Mouse (Mus musculus): ENCODE results near the gene Samm50.
A peak's percentile ranks its signal among the peaks of the same experiment; 100 is the strongest.

Gene Samm50

DNA sequence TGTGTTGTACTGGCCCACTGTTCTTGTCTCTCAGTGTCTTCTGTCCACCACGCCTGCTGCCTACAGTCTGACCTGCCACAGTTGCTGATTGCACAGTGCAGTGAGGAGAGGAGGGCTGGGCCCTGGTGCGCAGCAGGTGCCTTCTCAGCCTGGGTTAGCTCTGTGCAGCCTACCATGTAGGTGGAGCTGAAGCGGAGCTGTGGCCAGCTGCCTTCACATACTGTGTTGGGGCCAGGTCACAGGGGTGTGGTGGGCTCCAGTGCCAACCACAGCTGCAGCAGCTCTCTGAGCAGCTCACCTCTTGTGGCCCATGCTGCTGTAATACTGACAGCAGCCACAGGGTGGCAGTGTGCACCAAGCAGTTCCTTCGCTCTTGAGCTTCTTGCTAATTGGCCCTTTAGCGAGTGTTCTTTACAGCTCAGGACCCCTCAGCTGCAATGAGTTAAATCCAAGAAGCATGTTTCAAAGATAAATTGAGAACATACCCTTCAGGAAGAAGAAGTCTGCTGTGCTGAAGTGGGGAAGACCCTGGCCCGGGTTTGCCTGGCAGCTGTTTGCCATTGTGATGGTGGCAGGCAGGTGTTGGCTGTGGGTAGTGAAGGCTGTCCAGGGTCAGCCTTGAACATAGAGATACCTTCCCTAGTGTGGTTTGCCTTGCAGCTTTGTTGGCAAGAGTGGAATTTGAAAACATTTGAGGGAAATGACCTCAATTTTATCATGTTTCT, 20.2 kb downstream of the Samm50 start:
- peak; percentile 88 for DNase-seq

DNA sequence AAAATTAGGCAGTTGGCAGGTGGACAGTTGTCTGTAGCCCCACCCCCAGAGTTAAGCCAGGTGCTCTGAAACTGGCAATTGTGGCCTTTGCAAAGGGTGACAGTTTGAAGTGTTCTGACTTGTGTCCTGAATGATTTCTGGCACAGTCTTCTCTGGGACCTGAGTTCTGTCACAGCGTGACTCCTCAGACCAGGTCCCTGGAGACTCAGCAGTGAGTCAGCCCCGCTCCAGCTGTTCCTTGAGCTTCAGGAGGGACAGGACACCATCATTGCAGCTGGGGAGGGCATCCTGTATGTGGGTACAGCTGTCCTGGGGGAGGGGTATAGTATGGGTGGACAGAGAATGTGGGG, 20.7 kb downstream of the Samm50 start:
- DNase-seq, result no peak

DNA sequence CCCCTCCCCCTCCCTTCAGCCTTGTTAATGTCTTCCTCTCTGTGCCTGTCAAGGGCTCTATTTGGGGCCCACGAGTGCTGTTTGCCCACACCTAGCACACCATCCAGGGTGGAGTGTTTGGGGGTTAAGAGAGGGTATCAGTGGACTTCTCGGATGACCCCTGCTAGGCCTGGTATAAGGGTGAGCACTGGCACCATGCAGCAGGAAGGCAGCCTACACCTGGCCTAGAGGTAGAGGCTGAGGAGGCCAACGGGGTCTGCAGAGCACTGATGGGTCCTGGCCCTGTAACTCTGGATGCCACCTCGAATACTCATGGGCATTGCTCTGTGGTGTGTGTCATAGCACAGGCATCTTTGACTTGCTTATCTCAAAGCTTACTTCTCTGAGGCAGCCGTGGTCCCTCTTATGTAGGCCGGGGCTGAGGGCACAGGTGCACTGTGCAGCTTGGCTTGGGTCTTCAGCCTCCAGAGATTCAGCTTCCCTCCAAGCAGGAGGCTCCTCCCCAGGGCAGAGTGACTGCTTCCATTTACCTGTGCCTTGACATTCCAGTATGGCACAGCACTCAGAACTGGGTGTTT, 21.2 kb downstream of the Samm50 start:
- no peak for DNase-seq

DNA sequence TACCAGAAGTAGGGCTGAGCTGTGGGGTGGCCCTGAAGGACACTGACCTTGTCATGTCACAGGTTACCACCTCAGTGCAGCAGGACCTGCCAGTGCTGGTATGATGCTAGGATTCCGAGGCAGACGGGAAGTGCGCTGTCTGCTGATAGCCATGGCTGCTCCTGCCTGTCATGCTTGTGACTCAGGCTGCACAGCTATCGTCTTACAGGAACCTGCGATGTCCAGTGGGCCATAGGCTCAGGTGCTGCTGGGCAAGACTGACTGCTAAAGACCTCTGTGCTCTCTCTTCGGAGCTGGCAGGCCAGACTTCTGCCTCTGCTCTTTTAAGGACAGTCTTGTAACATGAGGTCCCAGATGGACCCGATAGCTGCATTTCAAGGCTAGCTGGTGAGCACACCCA, 22.4 kb downstream of the Samm50 start:
- DNase-seq, result no peak

DNA sequence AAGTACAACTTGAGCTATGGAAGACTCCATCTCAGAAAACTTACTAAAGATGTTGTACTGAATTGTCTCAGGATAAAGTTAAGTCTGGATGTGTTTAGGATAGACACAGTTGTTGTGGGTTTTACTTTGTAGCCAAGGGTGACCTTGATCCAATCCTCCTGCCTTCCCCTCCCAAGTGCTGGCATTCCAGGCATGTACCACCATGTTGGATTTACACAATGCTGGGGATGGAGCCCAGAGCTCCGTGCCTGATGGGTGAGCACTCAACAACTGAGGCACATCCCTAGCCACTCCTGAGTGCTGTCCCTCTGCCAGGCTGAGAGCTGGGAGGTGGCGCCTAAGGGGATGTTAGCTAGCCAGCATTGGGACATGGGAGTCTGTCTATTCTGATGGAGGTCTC, 23.2 kb downstream of the Samm50 start:
- no peak for DNase-seq

DNA sequence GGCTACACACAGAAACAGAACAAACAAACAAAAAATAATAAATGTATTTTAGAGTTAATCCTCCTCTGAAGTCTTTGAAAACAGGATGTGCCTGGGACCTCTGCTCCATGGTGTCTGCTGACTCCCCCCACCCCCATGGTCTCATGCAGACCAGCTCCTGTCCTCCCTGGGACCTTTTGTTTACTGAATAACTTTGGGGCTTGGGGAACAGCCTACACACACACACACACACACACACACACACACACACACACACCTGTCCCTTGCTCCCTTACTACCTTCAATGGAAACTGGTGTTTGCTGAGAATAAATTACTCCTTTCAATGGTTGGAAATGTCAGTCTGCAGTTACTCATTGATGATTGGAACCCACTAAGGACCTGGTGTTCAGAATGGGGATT, 24.0 kb downstream of the Samm50 start:
- DNase-seq, result no peak

DNA sequence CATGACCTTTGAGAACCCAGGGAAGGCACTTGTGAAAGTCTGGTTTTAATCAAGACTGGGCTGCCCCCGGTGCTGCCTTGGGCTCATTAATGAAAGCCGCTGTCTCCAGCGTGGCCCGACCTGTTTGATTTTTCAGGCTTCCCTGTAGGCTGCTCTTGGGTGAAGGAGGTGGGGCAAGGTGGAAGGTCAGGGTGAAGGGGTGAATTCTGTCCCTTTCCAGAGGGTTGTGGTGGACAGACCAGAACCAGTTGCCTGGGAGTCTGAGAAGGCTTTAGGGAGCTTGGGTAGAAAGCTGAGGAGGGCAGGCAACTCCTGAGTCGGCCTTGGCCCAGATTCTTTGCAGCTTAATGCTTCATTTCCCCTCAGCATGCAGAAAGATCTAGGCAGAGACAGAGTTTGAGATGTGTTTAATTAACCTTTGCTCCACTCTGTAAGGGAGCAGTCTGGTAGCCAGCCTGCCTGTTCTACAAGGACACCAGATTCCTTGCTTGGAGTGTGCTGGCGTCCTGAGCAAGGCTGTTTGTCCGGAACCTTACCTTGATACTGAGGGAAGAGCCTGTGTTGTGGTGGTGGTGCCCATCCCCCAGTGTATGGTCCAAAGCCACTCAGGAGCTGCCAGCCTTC, 24.5 kb downstream of the Samm50 start:
- DNase-seq, result peak; percentile 44

DNA sequence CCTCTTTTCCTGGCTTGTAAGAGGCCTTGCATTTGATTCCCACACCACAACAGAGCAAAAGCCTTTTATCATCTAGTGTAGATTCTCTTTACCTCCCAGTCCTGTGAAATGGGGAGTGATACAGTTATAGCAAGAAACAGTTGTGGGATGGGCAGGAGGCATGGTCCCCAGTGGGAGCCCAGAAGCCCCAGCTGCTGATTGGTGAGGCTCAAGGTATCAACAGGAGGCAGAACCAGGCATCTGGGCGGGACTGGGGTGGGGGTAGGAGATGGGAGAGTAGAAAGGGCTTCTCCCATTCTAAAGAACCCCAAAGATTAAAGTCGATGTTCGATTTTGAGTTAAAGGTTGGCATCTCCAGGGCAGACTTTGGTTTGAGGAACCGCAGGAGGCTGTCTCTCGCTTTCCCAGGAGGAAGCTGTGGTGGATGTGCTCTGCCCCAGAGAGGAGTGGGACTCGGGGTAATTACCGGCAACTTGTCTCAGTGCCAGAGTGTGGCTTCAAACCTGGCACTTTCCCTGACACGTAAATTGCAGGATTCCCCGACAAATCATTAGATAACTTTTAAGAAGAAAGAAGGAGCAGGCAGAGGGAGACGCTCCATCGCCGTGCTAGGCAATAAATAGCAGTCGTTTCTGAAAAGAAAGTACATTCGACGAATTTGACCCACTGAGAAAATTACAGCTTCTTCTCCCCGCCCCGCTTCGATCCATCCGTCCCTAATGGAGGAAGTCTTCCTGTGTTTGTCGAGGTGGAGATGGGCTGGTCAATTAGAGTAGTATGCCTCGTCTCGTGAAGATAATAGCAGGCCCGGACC, 26.1 kb downstream of the Samm50 start:
- DNase-seq, result no peak

DNA sequence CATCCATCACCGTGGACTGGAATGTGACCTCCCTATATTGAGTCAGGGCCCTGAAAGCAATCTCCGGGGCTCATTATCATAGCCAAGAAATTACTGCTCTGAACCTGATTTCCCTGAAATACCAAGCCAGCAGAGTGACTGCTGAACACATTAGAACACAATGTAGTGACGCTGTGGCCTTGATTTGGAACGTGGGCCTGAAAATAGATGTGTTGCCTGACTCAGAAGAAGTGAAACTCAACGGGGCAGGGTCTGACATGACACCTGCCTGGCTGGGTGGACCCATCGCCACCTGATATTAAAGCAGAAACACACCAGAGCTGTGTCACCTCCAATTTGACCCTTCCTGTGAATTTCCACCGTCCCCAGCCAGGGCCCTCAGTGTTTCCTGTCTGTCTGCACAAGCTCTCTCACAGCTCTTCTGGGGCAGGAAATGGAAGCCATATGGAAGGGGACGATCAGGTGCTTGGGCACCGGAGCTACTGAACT, 26.8 kb downstream of the Samm50 start:
- DNase-seq, result peak; percentile 38

DNA sequence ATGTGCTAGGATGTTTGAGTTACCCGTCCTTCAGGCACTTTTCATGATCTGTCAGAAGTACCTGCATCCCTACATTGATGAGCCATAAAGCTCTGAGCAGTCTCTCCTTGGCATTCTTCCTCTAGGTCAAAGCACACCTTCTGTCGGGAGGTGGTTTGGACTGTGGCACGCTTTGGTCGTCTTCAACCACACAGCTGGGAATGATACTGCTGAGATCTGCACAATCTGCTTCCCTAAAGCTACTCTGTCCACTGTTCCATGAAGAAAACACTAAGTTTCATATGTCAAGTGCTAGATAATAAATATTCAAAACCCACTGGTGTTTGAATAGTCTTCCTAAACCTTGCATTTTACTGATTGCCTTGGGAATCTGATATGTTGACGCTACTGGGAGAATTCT, 29.5 kb downstream of the Samm50 start:
- no peak for DNase-seq

DNA sequence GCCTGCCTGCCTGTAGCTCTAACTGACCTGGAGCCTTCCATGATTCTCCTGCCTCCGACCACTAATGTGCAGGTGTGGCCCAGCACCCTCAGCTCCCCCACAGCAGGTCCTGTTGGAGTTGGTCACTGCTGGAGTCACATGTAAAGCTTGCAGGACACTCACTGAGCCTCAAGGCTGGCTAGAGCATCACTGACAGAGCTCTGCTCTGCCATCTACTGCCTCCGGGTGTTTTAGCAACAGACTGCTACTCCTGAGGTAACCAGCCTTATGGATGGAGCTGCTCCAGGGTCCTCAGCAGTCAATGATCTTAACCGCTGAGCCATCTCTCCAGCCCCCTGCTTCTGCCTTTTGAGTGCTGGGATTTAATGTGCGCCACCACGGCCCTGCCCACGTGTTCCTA, 31.4 kb downstream of the Samm50 start:
- peak; percentile 46 for DNase-seq

DNA sequence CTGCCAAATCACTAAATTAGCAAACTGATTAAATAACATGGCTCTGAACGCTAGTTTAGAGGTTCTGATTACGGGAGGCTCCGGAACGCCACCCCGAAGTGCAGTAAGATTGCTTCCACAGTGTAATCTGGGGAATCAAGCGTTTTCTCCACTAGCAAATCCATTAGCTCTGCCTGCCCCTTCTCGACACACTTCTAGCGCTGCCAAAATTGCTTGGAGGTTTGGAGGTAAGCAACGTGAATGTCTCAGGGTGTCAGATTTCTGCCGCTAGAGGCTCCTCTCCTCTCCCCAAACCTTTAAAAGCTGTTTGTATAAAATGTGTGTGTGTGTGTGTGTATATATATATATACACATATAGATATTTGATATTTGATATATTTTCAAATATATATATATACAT, 32.7 kb downstream of the Samm50 start:
- no peak for DNase-seq

DNA sequence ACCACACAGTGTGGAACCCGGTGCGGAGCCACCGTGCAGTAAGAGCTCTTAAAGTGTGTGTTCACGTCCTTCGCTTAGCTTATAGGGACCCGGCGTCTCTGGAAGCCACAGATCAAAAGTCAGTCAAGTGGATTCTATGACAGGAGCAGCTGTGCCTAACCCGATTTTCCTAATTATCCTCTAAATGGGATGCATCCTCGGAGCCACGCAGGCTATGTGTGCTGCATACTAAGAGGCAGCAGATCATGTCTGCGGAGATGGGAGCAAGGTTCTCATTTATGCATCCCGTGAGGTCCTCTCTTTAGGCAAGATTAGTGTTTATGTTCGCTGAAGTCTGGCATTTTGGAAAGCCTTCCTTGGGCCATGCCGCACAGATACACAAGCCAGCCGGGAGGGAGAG, 34.9 kb downstream of the Samm50 start:
- peak; percentile 56 for DNase-seq

DNA sequence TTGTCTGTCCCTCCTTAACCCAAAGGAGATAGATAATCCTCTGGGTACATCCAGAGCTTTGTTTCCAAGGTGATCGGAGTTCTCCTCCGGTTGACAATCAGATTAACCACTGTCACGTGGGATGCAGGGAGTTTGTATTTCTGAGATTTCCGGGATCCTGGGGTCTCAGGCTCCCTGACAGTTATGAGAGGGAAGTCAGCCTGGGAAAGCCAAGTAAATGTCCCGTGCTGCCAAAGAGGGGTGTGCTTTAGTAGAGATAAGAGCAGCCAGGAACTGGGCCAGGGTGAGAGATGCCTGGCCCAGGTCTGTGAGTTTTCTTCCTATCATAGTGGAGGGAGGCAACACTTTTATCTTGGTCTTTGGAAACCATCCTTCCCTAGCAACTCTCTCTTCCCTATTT, 38.6 kb downstream of the Samm50 start:
- peak; percentile 62 for DNase-seq

DNA sequence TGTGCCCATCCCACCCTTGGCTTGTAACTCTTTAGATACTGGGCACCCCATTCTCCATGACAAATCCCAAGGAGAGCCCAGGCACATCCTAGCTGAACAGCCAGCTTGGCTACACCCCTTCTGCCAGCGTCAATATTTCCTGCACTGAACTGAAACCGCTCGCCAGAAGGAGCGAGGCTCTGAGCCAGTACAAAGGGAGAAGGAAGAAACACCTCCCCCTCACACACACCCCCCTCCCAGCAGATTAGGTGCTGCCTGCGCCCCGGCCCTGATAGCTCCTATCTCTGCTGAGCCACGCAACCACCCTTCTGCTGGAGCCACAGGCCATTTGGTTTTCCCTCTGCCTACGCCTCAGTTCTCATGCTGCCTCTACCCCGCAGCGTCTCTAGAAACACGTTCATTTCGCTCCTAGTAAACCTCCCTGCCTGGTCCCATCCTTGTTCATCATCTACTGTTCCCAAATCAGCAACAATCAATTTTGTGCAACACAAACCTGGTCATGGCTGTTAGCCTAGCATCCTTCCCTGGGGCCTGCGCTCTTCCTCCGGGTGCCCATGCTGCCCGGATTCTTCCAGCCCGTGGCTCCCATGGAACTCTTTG, 39.2 kb downstream of the Samm50 start:
- DNase-seq, result peak; percentile 51

DNA sequence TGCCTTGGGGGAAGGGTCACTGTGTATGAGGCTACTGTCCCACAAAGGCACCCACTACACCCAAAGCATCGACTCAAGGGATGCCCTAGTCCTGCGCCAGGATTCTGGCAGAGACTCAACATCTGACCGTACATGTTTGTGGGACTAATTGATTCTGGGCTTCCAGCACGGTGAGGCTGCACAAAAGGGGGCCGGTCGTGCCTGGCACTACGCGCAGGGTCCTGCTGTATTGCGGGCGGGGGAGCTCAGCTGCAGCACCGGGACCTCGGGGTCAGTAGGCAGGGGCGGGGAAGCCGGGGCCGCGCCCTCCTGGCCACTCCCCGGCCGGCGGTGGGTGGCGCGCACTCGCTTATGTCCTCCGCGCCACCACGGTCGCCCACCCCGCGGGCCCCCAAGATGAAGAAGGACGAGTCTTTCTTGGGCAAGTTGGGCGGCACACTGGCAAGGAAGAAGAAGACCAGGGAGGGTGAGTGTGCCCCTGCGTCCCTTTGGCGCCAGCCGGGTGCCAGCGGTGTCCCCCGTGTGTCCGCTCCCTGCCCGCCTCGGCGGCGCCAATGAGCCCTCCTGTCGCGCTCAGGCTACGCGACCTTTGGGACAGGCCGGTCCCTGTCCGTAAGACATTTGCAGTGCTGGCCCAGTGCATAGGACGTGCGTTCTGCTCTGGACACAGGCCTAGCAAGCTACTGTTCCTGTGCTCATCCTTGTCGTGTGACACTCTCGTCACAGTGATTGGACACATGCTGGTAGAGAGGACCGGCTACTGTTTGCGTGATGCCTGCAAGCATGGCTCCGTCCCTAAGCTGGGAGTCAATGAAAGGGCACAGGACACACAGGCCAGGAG, 39.9 kb downstream of the Samm50 start, which contains the start of gene Parvb:
TSS of gene Parvb (plus strand) at position 323 of the 841 bp plus-strand sequence.
- peak; percentile 71 for DNase-seq

DNA sequence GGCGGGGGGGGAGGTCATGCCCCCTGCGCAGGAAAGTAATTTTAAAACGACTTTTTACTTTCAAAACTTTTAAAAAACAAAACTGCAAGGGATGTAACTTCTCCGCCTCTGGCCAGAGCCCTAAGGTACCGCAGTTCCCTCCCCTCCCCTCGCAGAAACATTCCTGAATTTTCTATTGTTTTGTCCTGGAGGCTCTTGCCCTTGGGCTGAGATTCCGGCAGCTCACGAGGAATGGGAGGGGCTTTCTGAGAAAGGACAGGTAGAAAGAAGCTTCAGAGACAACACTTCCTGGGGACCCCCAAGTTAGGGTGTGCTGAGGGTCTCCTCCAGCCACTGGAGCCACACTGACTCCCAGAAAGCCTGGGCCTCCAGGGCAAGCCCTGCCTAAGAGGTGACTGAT, 40.6 kb downstream of the Samm50 start:
- no peak for DNase-seq

DNA sequence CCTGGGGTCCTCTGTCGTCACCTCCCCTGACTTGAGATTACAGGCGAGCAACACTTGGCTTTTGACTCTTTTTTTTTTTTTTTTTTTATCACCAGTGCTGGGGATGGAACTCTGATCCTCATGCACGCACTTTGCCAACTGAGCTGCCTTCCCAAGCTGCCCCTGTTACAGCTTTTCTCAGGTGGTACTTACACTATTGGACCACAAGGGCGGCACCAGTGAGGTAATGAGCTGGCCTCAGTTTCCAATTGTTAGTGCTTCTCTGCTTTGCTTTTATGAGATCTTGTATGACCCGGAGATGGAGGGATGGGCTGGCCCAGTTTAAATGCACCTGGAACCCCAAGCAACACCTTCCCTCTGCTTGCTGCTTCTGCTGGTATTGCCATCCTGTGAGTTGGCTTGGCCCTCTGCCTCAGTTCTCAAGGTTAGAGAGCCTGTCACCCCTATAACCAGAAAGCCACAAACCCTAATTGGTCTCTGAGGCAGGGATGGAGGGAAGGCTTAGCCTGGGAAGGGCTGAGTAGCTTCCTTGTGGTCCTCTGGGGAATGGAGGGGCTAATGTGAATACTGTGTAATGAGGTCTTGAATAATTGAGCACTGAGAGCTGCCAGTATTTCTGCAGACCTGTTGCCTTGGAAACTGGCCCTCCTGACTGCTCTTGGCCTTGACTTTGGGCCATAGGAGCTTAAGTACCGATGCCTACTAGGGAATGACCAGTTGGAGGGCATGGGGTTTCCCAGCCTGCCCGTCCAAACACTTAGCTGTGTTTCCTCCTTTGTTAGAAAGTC, 42.9 kb downstream of the Samm50 start:
- peak; percentile 40 for DNase-seq

DNA sequence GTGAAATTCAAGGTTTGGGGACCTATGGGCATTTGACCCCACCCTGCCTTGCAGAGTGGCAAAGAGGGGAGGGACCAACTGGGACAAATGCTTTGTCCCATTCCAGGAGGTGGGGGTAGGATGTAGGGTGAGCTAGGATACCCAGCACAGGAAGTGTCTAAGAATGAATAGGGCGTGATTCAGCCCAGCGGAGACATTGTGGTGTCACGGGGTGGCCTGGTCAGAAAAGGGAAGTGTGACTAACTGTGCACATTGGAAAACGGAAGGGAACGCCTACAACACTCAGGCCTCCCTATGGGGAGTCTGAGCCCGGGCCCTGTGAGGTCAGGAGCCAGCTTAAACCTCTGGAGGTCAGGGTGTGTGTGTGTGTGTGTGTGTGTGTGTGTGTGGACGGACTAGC, 43.6 kb downstream of the Samm50 start:
- DNase-seq, result no peak

DNA sequence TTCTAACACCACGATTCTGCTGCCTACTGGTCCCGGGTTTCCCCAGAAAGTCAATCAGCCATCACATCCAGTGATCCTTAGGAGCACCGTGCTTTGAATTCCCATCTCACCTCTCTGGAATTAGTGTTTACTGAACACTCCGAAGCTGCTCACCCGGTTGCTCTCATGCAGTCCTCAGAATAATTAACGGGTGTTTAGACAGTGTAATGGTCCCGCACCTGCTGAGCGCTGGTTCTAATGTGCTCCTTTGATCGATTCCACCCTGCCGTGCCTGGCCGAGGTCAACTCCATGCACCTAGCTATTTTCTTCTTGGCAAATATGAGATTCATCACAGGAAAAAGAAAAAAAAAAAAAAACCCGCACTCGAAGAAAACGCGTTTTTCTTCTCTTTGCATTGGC, 46.5 kb downstream of the Samm50 start:
- no peak for DNase-seq

DNA sequence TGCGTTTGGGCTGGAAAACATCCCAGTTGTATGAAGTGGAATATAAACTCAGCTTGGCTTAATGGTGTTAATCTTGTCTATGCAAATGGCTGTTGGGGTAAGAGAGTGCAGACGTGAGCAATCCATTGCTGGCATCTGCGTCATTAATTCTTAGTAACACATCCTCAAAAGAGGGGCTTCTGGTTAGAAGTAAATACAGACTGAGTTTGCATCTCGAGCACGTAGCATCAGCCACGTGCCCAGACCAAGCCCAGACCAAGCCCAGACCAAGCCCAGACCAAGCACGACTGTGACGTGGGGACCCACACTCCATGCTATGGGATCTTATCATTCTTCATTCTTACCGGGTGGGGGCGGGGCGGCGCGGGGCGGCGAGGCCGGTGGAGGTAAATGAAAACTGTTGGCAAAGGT, 47.0 kb downstream of the Samm50 start:
- DNase-seq, result no peak
